ENCODE assay signal across 13 mouse cellular contexts in the genomic region with DNA sequence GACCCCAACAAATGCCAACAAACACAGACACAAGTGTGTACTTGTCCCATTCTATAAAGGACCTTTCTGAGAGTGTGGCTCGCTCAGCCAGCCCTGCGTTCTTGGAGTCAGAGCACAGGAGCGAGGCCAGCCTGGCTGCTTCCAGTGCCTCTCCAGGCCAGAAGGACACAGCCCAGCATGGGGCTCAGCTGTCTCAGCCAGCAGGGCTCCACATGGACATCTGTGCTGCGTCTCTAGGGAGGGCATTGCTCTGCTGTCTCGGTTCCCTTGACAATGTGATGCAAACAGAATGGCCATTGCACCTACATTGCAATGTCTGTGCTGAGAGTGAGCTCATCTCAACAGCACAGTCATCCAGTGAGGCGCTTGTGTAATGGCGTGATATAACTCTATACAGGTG. TPM values are rescaled to one million over a fixed set of nuclear protein-coding genes. Genes with fewer than 3 reads are reported as not detected.
DNase-seq lines count a peak whose midpoint lies in the region; TF ChIP-seq lines count a peak whose summit lies in the region.
"Had no signal": no experiment of that assay in that cellular context is flagged by ENCODE, and none has a peak within 500 bp of the region (broad histone marks: within the 10 kb centered on the region; RNA-seq: fewer than 3 reads in every experiment).

No protein-coding gene starts in this region.

- intact Hi-C loops in gastrocnemius, adult 2 months (cut with DNase I), result loop anchor here (5.0 kb wide), 1 partner anchor 32 kb away; no protein-coding TSS in a partner anchor
- intact Hi-C loops in left cerebral cortex, postnatal 4 days (cut with DNase I), result no loop called here
- intact Hi-C loops in left cerebral cortex, postnatal 36 days (cut with DNase I), result no loop called here

- no peaks in the 10 kb centered on the region for H3K27me3 ChIP-seq in myocyte (ENCODE audit: control insufficient read depth, insufficient read depth, insufficient read length)
- H3K27me3 ChIP-seq: lung, embryonic 15.5 days had no signal

- no peak overlapping the region for H3ac ChIP-seq in myocyte (ENCODE audit: control insufficient read depth, insufficient read length)

- no peak overlapping the region for H3K4me2 ChIP-seq in myocyte (ENCODE audit: low read depth)
- H3K4me2 ChIP-seq: liver, embryonic 11.5 days; lung, embryonic 15.5 days had no signal

- H3K79me2 ChIP-seq in myocyte (ENCODE audit: control insufficient read depth, insufficient read depth), result no peaks in the 10 kb centered on the region

- peak; percentile 54 for DNase-seq in gastrocnemius, adult 2 months
- DNase-seq in gastrocnemius, adult 8-10 months (ENCODE audit: low spot score in 2 of 2), result no peak
- DNase-seq in left cerebral cortex, postnatal 4 days, result peak; percentile 32
- DNase-seq in left cerebral cortex, postnatal 36 days (ENCODE audit: low spot score in 2 of 2), result no peak
- peak; percentile 63 to 66 for DNase-seq in cerebellum, adult 18-20 months
- DNase-seq in frontal cortex, adult 2 months (ENCODE audit: extremely low spot score in 1 of 2, low spot score in 1 of 2), result no peak
- DNase-seq in adrenal gland, adult (ENCODE audit: inconsistent age in 2 of 2, low spot score in 1 of 2), result no peak
- DNase-seq: embryo, embryonic 11 days; right cerebral cortex, postnatal 14 days; thymus, adult 18-20 months had no signal

- no peak for TF ChIP-seq POLR2A in myocyte (IDR thresholded peaks at IDR 0.05; ENCODE audit: insufficient read length, low read depth)

- no peak overlapping the region for H3K27ac ChIP-seq in gastrocnemius, adult 2 months
- H3K27ac ChIP-seq: lung, embryonic 15.5 days had no signal

- no peak overlapping the region for H3K4me3 ChIP-seq in gastrocnemius, adult 2 months
- H3K4me3 ChIP-seq in myocyte, result no peak overlapping the region
- H3K4me3 ChIP-seq: lung, embryonic 15.5 days had no signal

- no peaks in the 10 kb centered on the region for H3K36me3 ChIP-seq in myocyte (ENCODE audit: control insufficient read depth, insufficient read depth)
- H3K36me3 ChIP-seq: lung, embryonic 15.5 days had no signal

- no peak for TF ChIP-seq CTCF in gastrocnemius, adult 2 months (IDR thresholded peaks at IDR 0.05)

TF ChIP-seq in myocyte, 11 proteins besides CTCF, POLR2A, EP300 and RAD21:
- TF ChIP-seq MYOD1 (IDR thresholded peaks at IDR 0.05; ENCODE audit: control insufficient read depth in 1 of 3, insufficient read length in 2 of 3, low read depth in 2 of 3) (peak in 2 of 3 experiments; percentile 39 to 64), USF1 (IDR thresholded peaks at IDR 0.05; ENCODE audit: low read depth) (no peak), TCF3 (IDR thresholded peaks at IDR 0.05; ENCODE audit: insufficient read length, low read depth) (no peak), REST (IDR thresholded peaks at IDR 0.05; ENCODE audit: insufficient read depth, insufficient read length) (no peak), CEBPB (IDR thresholded peaks at IDR 0.05; ENCODE audit: insufficient read depth, poor library complexity, severe bottlenecking) (peak; percentile 86), MAX (IDR thresholded peaks at IDR 0.05; ENCODE audit: low read depth) (no peak), E2F4 (IDR thresholded peaks at IDR 0.05; ENCODE audit: insufficient read depth) (no peak), SRF (IDR thresholded peaks at IDR 0.05; ENCODE audit: control insufficient read depth, insufficient read length, low read depth) (no peak), MYOG (IDR thresholded peaks at IDR 0.05; ENCODE audit: control insufficient read depth in 1 of 3, insufficient read depth in 1 of 3, insufficient read length in 2 of 3, low read depth in 2 of 3) (peak in 1 of 3 experiments; percentile 61)

RNA-seq across cellular contexts. Expression of a gene that starts 35.7 kb away (rescaled TPM):
- 100 to 1,000 TPM; 513 to 579 TPM for total RNA-seq in gastrocnemius, adult 2 months (2021)
- 100 to 1,000 TPM; 532 to 601 (median 581) TPM for total RNA-seq in gastrocnemius, adult 8-10 months (2022)
- total RNA-seq in left cerebral cortex, postnatal 4 days (2021), result 1,000 to 10,000 TPM; 1,473 to 1,476 TPM
- total RNA-seq in left cerebral cortex, postnatal 36 days (2021), result 1,000 to 10,000 TPM; 2,172 to 2,300 TPM
- polyA plus RNA-seq in myocyte (2012; fragmentation: generic; extraction: Trizol), result 385 TPM
- 1,569 and 1,574 TPM in 2 replicates for polyA plus RNA-seq in frontal cortex, adult 2 months (2012; rRNA removed)

Comparison
In these comparisons a context has a peak if more than half of its experiments do, and no peak if none do; other contexts are left out.
1. DNase-seq: peak in gastrocnemius, adult 2 months (single experiment), left cerebral cortex, postnatal 4 days (single experiment) and cerebellum, adult 18-20 months (2 of 2); none in gastrocnemius, adult 8-10 months (0 of 2), left cerebral cortex, postnatal 36 days (0 of 2), frontal cortex, adult 2 months (0 of 2) and adrenal gland, adult (0 of 2).